Mouse (Mus musculus): ENCODE results near the gene Sgcb. TPM values are rescaled to one million over a fixed set of nuclear protein-coding genes. Genes with fewer than 3 reads are reported as not detected.

Gene Sgcb
- polyA plus RNA-seq, 1 experiment from 2014 or later: 25.6 TPM

- no peak within 1 kb of the TSS for H3K27ac ChIP-seq (replicated peaks; ENCODE audit: low read depth, low read length)
- peak within 1 kb of the TSS; percentile 94 for H3K4me2 ChIP-seq (ENCODE audit: low read depth, low read length)
- H3K4me3 ChIP-seq (ENCODE audit: low read depth, low read length): peak within 1 kb of the TSS; percentile 48
- peaks cover 7% of the 10 kb centered on the region for H3K4me1 ChIP-seq (ENCODE audit: control insufficient read depth, insufficient read depth, low read length)
- WGBS: 0% methylated on average over 57 of the region's 57 CpGs
- ATAC-seq (replicated peaks; ENCODE audit: insufficient number of reproducible peaks, low FRiP score, low TSS enrichment, low read depth) (no peak; the same call in 1 of the 2 replicates), DNase-seq (ENCODE audit: low spot score) (peak; percentile 47)
- no peaks in the 10 kb centered on the region for H3K36me3 ChIP-seq (replicated peaks; ENCODE audit: control insufficient read depth, insufficient read depth, low read depth, low read length)
- no peaks in the 10 kb centered on the region for H3K9me3 ChIP-seq (replicated peaks; ENCODE audit: control insufficient read depth, low read length)
- H3K9ac ChIP-seq (replicated peaks; ENCODE audit: low read length): peak within 1 kb of the TSS; percentile 43; the same call in 1 of the 2 replicates
- H3K27me3 ChIP-seq (ENCODE audit: control insufficient read depth, insufficient read depth, low read length): peaks cover 43% of the 10 kb centered on the region
Observed at GRCm38 (mm10) chr5:73651061-73651854, 3.7 kb upstream of the Sgcb start, which contains the start of gene Spata18. Gene Spata18 (plus strand): TSS chr5:73651379.

- Histone ChIP-seq H3K4me3 (ENCODE audit: low read depth, low read length) (peak overlapping the region; percentile 48), H3K36me3 (replicated peaks; ENCODE audit: control insufficient read depth, insufficient read depth, low read depth, low read length) (no peaks in the 10 kb centered on the region), H3K9me3 (replicated peaks; ENCODE audit: control insufficient read depth, low read length) (no peaks in the 10 kb centered on the region), H3K4me1 (ENCODE audit: control insufficient read depth, insufficient read depth, low read length) (peaks cover 7% of the 10 kb centered on the region), H3K4me2 (ENCODE audit: low read depth, low read length) (peak overlapping the region; percentile 94), H3K9ac (replicated peaks; ENCODE audit: low read length) (peak overlapping the region; percentile 43; the same call in 1 of the 2 replicates), H3K27ac (replicated peaks; ENCODE audit: low read depth, low read length) (no peak overlapping the region), H3K27me3 (ENCODE audit: control insufficient read depth, insufficient read depth, low read length) (peaks cover 43% of the 10 kb centered on the region)
- ATAC-seq (replicated peaks; ENCODE audit: insufficient number of reproducible peaks, low FRiP score, low TSS enrichment, low read depth) (no peak), DNase-seq (ENCODE audit: low spot score) (peak; percentile 19)
- under 1% methylated on average over 15 of the region's 15 CpGs for WGBS
Observed at GRCm38 (mm10) chr5:73650365-73650964, 2.9 kb upstream of the Sgcb start.

- no peak overlapping the region for H3K4me2 ChIP-seq (ENCODE audit: low read depth, low read length)
- H3K9me3 ChIP-seq (replicated peaks; ENCODE audit: control insufficient read depth, low read length): no peaks in the 10 kb centered on the region
- no peak overlapping the region for H3K27ac ChIP-seq (replicated peaks; ENCODE audit: low read depth, low read length)
- H3K27me3 ChIP-seq (ENCODE audit: control insufficient read depth, insufficient read depth, low read length): no peaks in the 10 kb centered on the region
- no peaks in the 10 kb centered on the region for H3K4me1 ChIP-seq (ENCODE audit: control insufficient read depth, insufficient read depth, low read length)
- no peak overlapping the region for H3K9ac ChIP-seq (replicated peaks; ENCODE audit: low read length)
- DNase-seq (ENCODE audit: low spot score) (peak; percentile 39), ATAC-seq (replicated peaks; ENCODE audit: insufficient number of reproducible peaks, low FRiP score, low TSS enrichment, low read depth) (no peak)
- no peaks in the 10 kb centered on the region for H3K36me3 ChIP-seq (replicated peaks; ENCODE audit: control insufficient read depth, insufficient read depth, low read depth, low read length)
- H3K4me3 ChIP-seq (ENCODE audit: low read depth, low read length): no peak overlapping the region
- WGBS: 84% methylated on average over 4 of the region's 4 CpGs
Observed at GRCm38 (mm10) chr5:73642091-73642490, 5.5 kb downstream of the Sgcb start.

GRCm38 (mm10) chr5:73641058-73641457, 6.5 kb downstream of the Sgcb start:
- ATAC-seq (replicated peaks; ENCODE audit: insufficient number of reproducible peaks, low FRiP score, low TSS enrichment, low read depth) (no peak), DNase-seq (ENCODE audit: low spot score) (no peak)
- H3K36me3 ChIP-seq (replicated peaks; ENCODE audit: control insufficient read depth, insufficient read depth, low read depth, low read length): no peaks in the 10 kb centered on the region
- no peak overlapping the region for H3K27ac ChIP-seq (replicated peaks; ENCODE audit: low read depth, low read length)
- WGBS: 92% methylated on average over 3 of the region's 3 CpGs
- no peaks in the 10 kb centered on the region for H3K9me3 ChIP-seq (replicated peaks; ENCODE audit: control insufficient read depth, low read length)
- H3K9ac ChIP-seq (replicated peaks; ENCODE audit: low read length): no peak overlapping the region
- H3K4me1 ChIP-seq (ENCODE audit: control insufficient read depth, insufficient read depth, low read length): no peaks in the 10 kb centered on the region
- no peak overlapping the region for H3K4me3 ChIP-seq (ENCODE audit: low read depth, low read length)
- no peak overlapping the region for H3K4me2 ChIP-seq (ENCODE audit: low read depth, low read length)
- no peaks in the 10 kb centered on the region for H3K27me3 ChIP-seq (ENCODE audit: control insufficient read depth, insufficient read depth, low read length)

- H3K9me3 ChIP-seq (replicated peaks; ENCODE audit: control insufficient read depth, low read length): no peaks in the 10 kb centered on the region
- H3K36me3 ChIP-seq (replicated peaks; ENCODE audit: control insufficient read depth, insufficient read depth, low read depth, low read length): no peaks in the 10 kb centered on the region; the same call in 1 of the 2 replicates
- no peak overlapping the region for H3K4me2 ChIP-seq (ENCODE audit: low read depth, low read length)
- H3K9ac ChIP-seq (replicated peaks; ENCODE audit: low read length): no peak overlapping the region; the same call in 1 of the 2 replicates
- H3K4me1 ChIP-seq (ENCODE audit: control insufficient read depth, insufficient read depth, low read length): no peaks in the 10 kb centered on the region
- H3K27ac ChIP-seq (replicated peaks; ENCODE audit: low read depth, low read length): no peak overlapping the region
- no peaks in the 10 kb centered on the region for H3K27me3 ChIP-seq (ENCODE audit: control insufficient read depth, insufficient read depth, low read length)
- WGBS: 49% methylated on average over 8 of the region's 8 CpGs
- no peak overlapping the region for H3K4me3 ChIP-seq (ENCODE audit: low read depth, low read length)
- DNase-seq (ENCODE audit: low spot score): peak; percentile 84
- no peak for ATAC-seq (replicated peaks; ENCODE audit: insufficient number of reproducible peaks, low FRiP score, low TSS enrichment, low read depth)
Observed at GRCm38 (mm10) chr5:73637337-73638107, 10.1 kb downstream of the Sgcb start.

- no peak for ATAC-seq (replicated peaks; ENCODE audit: insufficient number of reproducible peaks, low FRiP score, low TSS enrichment, low read depth)
- WGBS: 60% methylated on average over 8 of the region's 8 CpGs
Observed at GRCm38 (mm10) chr5:73633141-73633540, 14.4 kb downstream of the Sgcb start.

GRCm38 (mm10) chr5:73632291-73632690, 15.3 kb downstream of the Sgcb start, which contains the start of gene Lrrc66:
Gene Lrrc66 (minus strand): TSS chr5:73632526.
- ATAC-seq (replicated peaks; ENCODE audit: insufficient number of reproducible peaks, low FRiP score, low TSS enrichment, low read depth): no peak

More at GRCm38 (mm10) chr5:73633141-73633540, 14.4 kb downstream of the Sgcb start:
- Histone ChIP-seq H3K9me3 (replicated peaks; ENCODE audit: control insufficient read depth, low read length) (no peaks in the 10 kb centered on the region), H3K4me3 (ENCODE audit: low read depth, low read length) (no peak overlapping the region), H3K27me3 (ENCODE audit: control insufficient read depth, insufficient read depth, low read length) (no peaks in the 10 kb centered on the region), H3K27ac (replicated peaks; ENCODE audit: low read depth, low read length) (no peak overlapping the region), H3K4me2 (ENCODE audit: low read depth, low read length) (no peak overlapping the region), H3K36me3 (replicated peaks; ENCODE audit: control insufficient read depth, insufficient read depth, low read depth, low read length) (no peaks in the 10 kb centered on the region; the same call in 1 of the 2 replicates), H3K4me1 (ENCODE audit: control insufficient read depth, insufficient read depth, low read length) (no peaks in the 10 kb centered on the region), H3K9ac (replicated peaks; ENCODE audit: low read length) (no peak overlapping the region)
- DNase-seq (ENCODE audit: low spot score): peak; percentile 79

More at GRCm38 (mm10) chr5:73632291-73632690, 15.3 kb downstream of the Sgcb start, which contains the start of gene Lrrc66:
- no peak within 1 kb of the TSS for H3K27ac ChIP-seq (replicated peaks; ENCODE audit: low read depth, low read length)
- H3K27me3 ChIP-seq (ENCODE audit: control insufficient read depth, insufficient read depth, low read length): no peaks in the 10 kb centered on the region
- H3K9me3 ChIP-seq (replicated peaks; ENCODE audit: control insufficient read depth, low read length): no peaks in the 10 kb centered on the region
- H3K4me1 ChIP-seq (ENCODE audit: control insufficient read depth, insufficient read depth, low read length): no peaks in the 10 kb centered on the region
- no peak within 1 kb of the TSS for H3K4me3 ChIP-seq (ENCODE audit: low read depth, low read length)
- no peak within 1 kb of the TSS for H3K4me2 ChIP-seq (ENCODE audit: low read depth, low read length)
- 84% methylated on average over 8 of the region's 8 CpGs for WGBS
- no peak within 1 kb of the TSS for H3K9ac ChIP-seq (replicated peaks; ENCODE audit: low read length)
- H3K36me3 ChIP-seq (replicated peaks; ENCODE audit: control insufficient read depth, insufficient read depth, low read depth, low read length): no peaks in the 10 kb centered on the region; the same call in 1 of the 2 replicates
- DNase-seq (ENCODE audit: low spot score): no peak

Measured in embryonic facial prominence, embryonic 11.5 days (tissue).